Mouse (Mus musculus): ENCODE results near the gene Bscl2. TPM values are rescaled to one million over a fixed set of nuclear protein-coding genes. Genes with fewer than 3 reads are reported as not detected.

Gene Bscl2
- total RNA-seq, 1 experiment, result 62.6 TPM

DNA sequence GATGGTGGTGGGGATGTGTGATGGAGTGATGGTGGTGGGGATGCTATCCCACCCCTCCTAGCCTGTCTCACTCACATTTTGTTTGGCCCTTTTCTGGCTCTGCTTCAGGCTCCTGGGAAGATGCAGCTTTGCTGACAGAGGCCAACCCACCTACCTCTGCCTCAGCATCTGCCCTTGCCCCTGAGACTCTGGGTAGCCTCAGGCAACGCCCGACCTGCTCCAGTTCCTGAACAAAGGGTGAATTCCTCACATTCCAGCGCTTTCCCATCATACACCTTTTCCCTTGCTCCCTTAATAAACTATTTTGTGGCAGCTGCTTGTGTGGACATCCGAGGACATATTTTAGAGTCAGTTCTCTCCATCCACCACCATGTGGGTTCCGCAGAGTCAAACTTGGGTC is 11.1 kb downstream of the Bscl2 start:
- no peak overlapping the region for H3K4me3 ChIP-seq (ENCODE audit: insufficient read depth in 1 of 2, low read depth in 1 of 2, low read length in 2 of 2, poor library complexity in 1 of 2, severe bottlenecking in 1 of 2)
- peaks cover 8% of the 10 kb centered on the region; the same call in 1 of the 2 replicates for H3K36me3 ChIP-seq (ENCODE audit: control insufficient read depth, insufficient read depth, low read length, poor library complexity, severe bottlenecking)
- no peaks in the 10 kb centered on the region for H3K9me3 ChIP-seq (ENCODE audit: control insufficient read depth, insufficient read depth, low read depth, low read length)
- TF ChIP-seq MAFK (IDR thresholded peaks at IDR 0.05; ENCODE audit: insufficient read depth, low read depth, low read length) (no peak), HCFC1 (IDR thresholded peaks at IDR 0.05; ENCODE audit: borderline replicate concordance, insufficient read depth, low read length) (no peak)
- H3K4me1 ChIP-seq (ENCODE audit: control insufficient read depth in 2 of 2, insufficient read depth in 2 of 2, low read length in 2 of 2, poor library complexity in 1 of 2), result peaks cover 5 to 18% of the 10 kb centered on the region in 2 experiments; a peak in 2 of 4 replicates
- H3K9ac ChIP-seq (ENCODE audit: insufficient read depth, low read depth, low read length, poor library complexity, severe bottlenecking), result no peak overlapping the region
- DNase-seq (ENCODE audit: low read depth, low spot score), result no peak
- in situ Hi-C loops (cut with MboI; ENCODE audit: low sequenced_read_pairs in 2 of 2, unreplicated experiment in 2 of 2), result no loop called here
- no peak overlapping the region for H3K27ac ChIP-seq (ENCODE audit: insufficient read depth, low read depth, low read length, poor library complexity, severe bottlenecking)

DNA sequence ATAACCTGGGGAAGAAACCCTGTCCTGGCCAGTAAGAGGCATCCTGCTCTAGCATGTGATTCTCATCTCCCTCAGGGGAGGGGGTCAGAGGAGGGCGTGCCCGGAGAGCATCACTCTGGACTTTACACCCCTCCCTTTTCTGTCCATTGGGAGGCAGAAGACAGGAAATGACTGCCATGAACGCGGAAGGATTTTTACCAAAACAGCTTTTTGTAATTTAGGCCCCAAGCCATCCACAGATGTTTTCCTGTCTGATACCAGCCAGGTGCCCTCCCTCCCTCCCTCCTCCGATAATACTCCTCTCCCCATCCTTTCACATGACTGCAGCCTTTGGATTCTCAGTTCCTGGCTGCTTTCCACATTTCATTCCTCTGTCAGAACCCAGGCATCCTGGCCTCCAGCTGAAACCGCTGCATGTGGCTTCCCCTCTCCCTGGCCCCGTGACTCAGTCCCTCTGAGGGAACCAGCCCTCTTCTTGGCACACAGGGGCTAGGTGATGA is 13.2 kb downstream of the Bscl2 start, which contains the start of gene Lrrn4cl:
Gene Lrrn4cl (plus strand): TSS at position 367 of the 500 bp plus-strand sequence.
- peaks cover 8% of the 10 kb centered on the region; the same call in 1 of the 2 replicates for H3K36me3 ChIP-seq (ENCODE audit: control insufficient read depth, insufficient read depth, low read length, poor library complexity, severe bottlenecking)
- in situ Hi-C loops (cut with MboI; ENCODE audit: low sequenced_read_pairs in 2 of 2, unreplicated experiment in 2 of 2), result loop anchor here (10.0 to 25.0 kb wide), 2 partner anchors 237 to 244 kb away; partner anchors contain the start of gene Scgb1a1 (in 1 of the 2)
- peak within 1 kb of the TSS; percentile 29 to 48 for H3K4me3 ChIP-seq (ENCODE audit: insufficient read depth in 1 of 2, low read depth in 1 of 2, low read length in 2 of 2, poor library complexity in 1 of 2, severe bottlenecking in 1 of 2)
- H3K9me3 ChIP-seq (ENCODE audit: control insufficient read depth, insufficient read depth, low read depth, low read length), result no peaks in the 10 kb centered on the region
- H3K27ac ChIP-seq (ENCODE audit: insufficient read depth, low read depth, low read length, poor library complexity, severe bottlenecking), result peak within 1 kb of the TSS; percentile 36; the same call in 1 of the 2 replicates
- peaks cover 5 to 18% of the 10 kb centered on the region in 2 experiments; a peak in 2 of 4 replicates for H3K4me1 ChIP-seq (ENCODE audit: control insufficient read depth in 2 of 2, insufficient read depth in 2 of 2, low read length in 2 of 2, poor library complexity in 1 of 2)
- TF ChIP-seq CHD2 (IDR thresholded peaks at IDR 0.05; ENCODE audit: low read depth, low read length), result no peak
- no peak for TF ChIP-seq ZC3H11A (IDR thresholded peaks at IDR 0.05; ENCODE audit: borderline replicate concordance, low read depth, low read length)
- no peak for TF ChIP-seq ZNF384 (IDR thresholded peaks at IDR 0.05; ENCODE audit: low read depth, low read length)
- TF ChIP-seq HCFC1 (IDR thresholded peaks at IDR 0.05; ENCODE audit: borderline replicate concordance, insufficient read depth, low read length), result no peak
- no peak for TF ChIP-seq MAFK (IDR thresholded peaks at IDR 0.05; ENCODE audit: insufficient read depth, low read depth, low read length)
- H3K9ac ChIP-seq (ENCODE audit: insufficient read depth, low read depth, low read length, poor library complexity, severe bottlenecking), result peak within 1 kb of the TSS; percentile 17
- no peak for DNase-seq (ENCODE audit: low read depth, low spot score)

DNA sequence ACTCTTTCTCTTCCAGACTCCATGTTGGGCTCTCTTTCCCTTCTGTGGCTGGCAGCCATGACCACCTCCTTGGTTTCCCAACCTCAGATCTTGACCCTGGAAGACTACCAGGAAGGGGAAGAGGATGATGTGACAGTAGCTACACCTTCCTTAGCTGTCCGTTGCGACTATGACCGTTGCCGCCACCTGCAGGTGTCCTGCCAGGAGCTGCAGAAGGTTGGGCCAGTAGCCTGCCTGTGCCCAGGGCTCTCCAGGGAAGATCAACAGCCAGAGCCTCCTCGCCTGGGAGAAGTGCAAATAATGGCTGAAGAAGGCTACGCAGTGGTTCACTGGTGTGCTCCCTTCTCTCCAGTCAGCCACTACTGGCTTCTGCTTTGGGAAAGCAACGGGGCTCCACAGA is 14.4 kb downstream of the Bscl2 start:
- no peak for TF ChIP-seq ZC3H11A (IDR thresholded peaks at IDR 0.05; ENCODE audit: borderline replicate concordance, low read depth, low read length)
- no peak for TF ChIP-seq HCFC1 (IDR thresholded peaks at IDR 0.05; ENCODE audit: borderline replicate concordance, insufficient read depth, low read length)
- no peak for TF ChIP-seq ZNF384 (IDR thresholded peaks at IDR 0.05; ENCODE audit: low read depth, low read length)
- no peak for TF ChIP-seq MAFK (IDR thresholded peaks at IDR 0.05; ENCODE audit: insufficient read depth, low read depth, low read length)
- TF ChIP-seq CHD2 (IDR thresholded peaks at IDR 0.05; ENCODE audit: low read depth, low read length), result no peak
- H3K9me3 ChIP-seq (ENCODE audit: control insufficient read depth, insufficient read depth, low read depth, low read length), result no peaks in the 10 kb centered on the region
- no peak overlapping the region for H3K27ac ChIP-seq (ENCODE audit: insufficient read depth, low read depth, low read length, poor library complexity, severe bottlenecking)
- no peak for DNase-seq (ENCODE audit: low read depth, low spot score)
- H3K4me3 ChIP-seq (ENCODE audit: insufficient read depth in 1 of 2, low read depth in 1 of 2, low read length in 2 of 2, poor library complexity in 1 of 2, severe bottlenecking in 1 of 2), result peak overlapping the region; percentile 29 to 40
- peaks cover 5 to 16% of the 10 kb centered on the region in 2 experiments; a peak in 2 of 4 replicates for H3K4me1 ChIP-seq (ENCODE audit: control insufficient read depth in 2 of 2, insufficient read depth in 2 of 2, low read length in 2 of 2, poor library complexity in 1 of 2)
- H3K36me3 ChIP-seq (ENCODE audit: control insufficient read depth, insufficient read depth, low read length, poor library complexity, severe bottlenecking), result 0 out of 2 replicates have a peak, but pooled peaks cover 3% of the 10 kb centered on the region
- in situ Hi-C loops (cut with MboI; ENCODE audit: low sequenced_read_pairs in 2 of 2, unreplicated experiment in 2 of 2), result loop anchor here (10.0 to 25.0 kb wide), 2 partner anchors 236 to 243 kb away; partner anchors contain the start of gene Scgb1a1 (in 1 of the 2)
- H3K9ac ChIP-seq (ENCODE audit: insufficient read depth, low read depth, low read length, poor library complexity, severe bottlenecking), result no peak overlapping the region; the same call in 1 of the 2 replicates

DNA sequence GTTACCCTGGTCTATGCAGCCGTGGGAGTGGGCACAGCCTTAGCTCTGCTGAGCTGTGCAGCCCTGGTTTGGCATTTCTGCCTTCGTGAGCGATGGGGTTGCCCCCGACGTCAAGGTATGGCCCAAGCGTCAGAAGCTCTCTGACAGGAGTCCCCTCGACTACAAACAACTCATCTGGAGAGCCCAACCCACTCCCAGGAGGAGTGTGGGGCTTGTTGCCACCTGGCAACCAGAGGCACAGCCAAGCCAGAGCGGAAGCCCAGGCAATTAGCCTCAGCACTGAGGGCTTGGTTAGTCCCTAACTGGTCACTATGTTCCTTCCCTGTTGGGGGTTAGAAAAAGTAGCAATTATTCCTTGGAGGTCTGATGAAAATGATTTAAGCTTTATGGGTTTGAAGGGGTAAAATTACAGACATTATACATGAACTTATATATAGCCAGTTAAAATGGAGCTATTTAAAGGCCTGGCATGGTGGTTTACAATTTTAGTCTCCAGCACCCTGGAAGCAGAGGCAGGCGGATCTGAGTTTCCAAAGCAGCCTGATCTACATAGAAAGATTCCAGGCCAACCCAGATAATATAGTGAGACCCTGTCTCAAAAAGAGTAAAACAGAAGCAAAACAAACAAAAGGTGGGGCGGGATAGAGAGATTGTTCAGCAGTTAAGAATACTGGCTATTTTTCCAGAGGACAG is 15.1 kb downstream of the Bscl2 start:
- Histone ChIP-seq H3K9me3 (ENCODE audit: control insufficient read depth, insufficient read depth, low read depth, low read length) (no peaks in the 10 kb centered on the region), H3K27ac (ENCODE audit: insufficient read depth, low read depth, low read length, poor library complexity, severe bottlenecking) (no peak overlapping the region), H3K4me1 (ENCODE audit: control insufficient read depth in 2 of 2, insufficient read depth in 2 of 2, low read length in 2 of 2, poor library complexity in 1 of 2) (peaks cover 5 to 16% of the 10 kb centered on the region in 2 experiments; a peak in 2 of 4 replicates), H3K36me3 (ENCODE audit: control insufficient read depth, insufficient read depth, low read length, poor library complexity, severe bottlenecking) (0 out of 2 replicates have a peak, but pooled peaks cover 3% of the 10 kb centered on the region), H3K9ac (ENCODE audit: insufficient read depth, low read depth, low read length, poor library complexity, severe bottlenecking) (no peak overlapping the region), H3K4me3 (ENCODE audit: insufficient read depth in 1 of 2, low read depth in 1 of 2, low read length in 2 of 2, poor library complexity in 1 of 2, severe bottlenecking in 1 of 2) (peak overlapping the region; percentile 29 to 40; a peak in 2 of 4 replicates)
- in situ Hi-C loops (cut with MboI; ENCODE audit: low sequenced_read_pairs in 2 of 2, unreplicated experiment in 2 of 2), result loop anchor here (10.0 to 25.0 kb wide), 2 partner anchors 235 to 242 kb away; partner anchors contain the start of gene Scgb1a1 (in 1 of the 2)
- DNase-seq (ENCODE audit: low read depth, low spot score), result no peak
- no peak for TF ChIP-seq MAFK (IDR thresholded peaks at IDR 0.05; ENCODE audit: insufficient read depth, low read depth, low read length)
- TF ChIP-seq ZNF384 (IDR thresholded peaks at IDR 0.05; ENCODE audit: low read depth, low read length), result no peak
- TF ChIP-seq CHD2 (IDR thresholded peaks at IDR 0.05; ENCODE audit: low read depth, low read length), result no peak
- TF ChIP-seq HCFC1 (IDR thresholded peaks at IDR 0.05; ENCODE audit: borderline replicate concordance, insufficient read depth, low read length), result no peak
- no peak for TF ChIP-seq ZC3H11A (IDR thresholded peaks at IDR 0.05; ENCODE audit: borderline replicate concordance, low read depth, low read length)
